Mouse (Mus musculus): ENCODE data around the gene Ctu2.

The Ctu2 gene

DNA sequence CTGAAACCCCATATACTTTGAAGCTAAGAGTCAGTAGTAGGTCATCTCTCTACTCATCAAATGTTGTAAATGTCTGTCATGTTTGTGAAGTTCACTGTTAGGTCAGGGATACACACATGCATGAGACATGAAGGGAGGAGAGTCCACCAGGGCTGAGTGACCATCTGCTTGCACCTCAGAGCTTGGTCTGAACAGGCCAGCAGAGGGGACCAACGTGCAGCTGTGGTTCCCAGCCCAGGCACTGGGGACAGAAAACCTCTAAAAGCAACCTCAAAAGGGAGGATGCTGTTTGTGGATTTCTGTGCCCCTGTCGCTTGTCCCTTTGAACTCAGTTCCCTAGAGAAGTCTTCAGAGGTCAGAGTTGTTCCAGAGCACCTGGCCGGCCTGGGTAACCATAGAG lies 30.7 kb upstream of the Ctu2 start:
- DNase-seq (ENCODE audit: low spot score in 2 of 2) = no peak

DNA sequence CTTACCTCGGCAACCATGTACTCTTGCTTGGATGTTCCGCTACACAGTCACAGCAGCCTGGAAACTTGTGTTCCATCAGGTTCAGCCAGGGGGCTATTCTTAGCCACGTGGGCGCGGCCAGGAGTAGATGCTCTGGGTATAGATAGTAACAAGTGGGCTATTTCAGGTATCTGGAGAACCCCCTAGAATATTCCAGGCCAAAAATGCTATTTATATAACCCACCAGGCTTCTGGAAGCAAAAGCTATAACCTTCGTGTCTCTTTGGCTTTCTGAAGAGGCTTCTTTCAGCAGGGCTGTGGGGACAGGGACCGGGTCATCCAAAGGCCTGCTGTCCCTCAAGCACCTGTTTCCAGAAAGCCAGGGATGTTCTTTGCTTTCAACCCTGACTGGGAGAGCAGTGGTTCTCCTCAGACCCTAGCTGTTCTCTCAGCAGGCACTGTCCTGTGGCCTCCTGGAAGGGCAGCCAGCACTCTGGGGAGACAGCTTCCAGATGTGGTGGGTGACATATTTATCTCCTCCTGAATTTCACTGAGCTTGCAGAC lies 24.7 kb upstream of the Ctu2 start:
- no peak for DNase-seq (ENCODE audit: low spot score in 2 of 2)

DNA sequence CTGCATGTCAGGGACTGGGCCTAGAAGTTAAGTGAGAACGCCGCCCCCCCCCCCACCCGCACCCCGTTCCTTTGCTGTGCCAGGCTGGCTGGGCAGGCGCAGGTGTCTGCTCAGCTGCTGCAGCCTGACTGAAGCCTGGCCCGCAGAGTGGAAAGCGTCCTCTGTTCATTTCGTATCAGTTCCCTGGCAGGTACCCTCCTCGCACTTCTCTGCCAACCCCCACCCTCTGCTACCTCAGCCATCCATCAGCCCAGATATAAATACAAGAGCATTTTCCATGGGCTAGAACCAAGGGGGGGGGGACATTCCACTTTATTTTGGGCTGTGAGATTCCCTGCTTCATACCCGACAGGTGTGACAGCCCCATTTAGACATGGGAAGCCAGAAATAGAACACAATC lies 23.8 kb upstream of the Ctu2 start:
- DNase-seq (ENCODE audit: low spot score in 2 of 2) = no peak

DNA sequence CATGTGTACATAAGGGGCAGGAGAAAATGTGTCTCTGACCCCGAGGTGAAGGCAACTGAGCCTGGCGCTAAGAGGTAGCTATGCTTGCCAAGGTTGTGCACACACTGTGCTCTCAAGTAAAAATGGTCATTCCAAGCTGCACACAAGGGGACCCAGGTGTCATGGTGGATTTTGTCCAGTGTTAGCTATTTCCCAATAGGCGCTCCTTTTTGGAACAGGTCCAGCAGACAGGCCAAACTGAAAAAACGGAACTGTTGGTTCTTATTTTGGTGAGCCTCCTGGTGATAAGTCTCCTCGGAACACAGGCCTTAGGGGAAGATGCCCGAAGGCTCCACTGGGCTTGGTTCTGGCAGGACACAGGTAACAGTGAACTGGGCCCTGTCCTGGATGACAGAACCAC lies 21.5 kb upstream of the Ctu2 start:
- no peak for DNase-seq (ENCODE audit: low spot score in 2 of 2)

DNA sequence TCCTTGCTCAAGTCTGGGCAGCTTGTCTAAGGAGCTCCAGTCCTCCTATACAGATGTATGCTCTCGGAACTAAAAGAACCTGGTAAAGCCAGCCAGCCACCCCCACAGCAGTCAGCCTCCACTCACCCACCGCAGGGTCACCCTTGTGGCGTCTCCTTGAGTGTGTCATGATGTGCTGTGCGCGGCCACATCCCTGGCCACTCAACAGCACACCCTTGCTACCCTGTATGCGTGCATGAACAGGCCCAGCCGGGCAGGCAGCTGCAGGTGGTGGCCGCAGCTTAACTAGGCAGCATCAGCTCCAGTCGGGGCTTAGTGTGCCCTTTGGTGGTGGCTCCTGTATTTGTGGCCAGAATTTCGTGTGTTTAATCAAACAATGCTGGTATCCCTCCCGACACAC lies 18.8 kb upstream of the Ctu2 start:
- no peak for DNase-seq (ENCODE audit: low spot score in 2 of 2)

DNA sequence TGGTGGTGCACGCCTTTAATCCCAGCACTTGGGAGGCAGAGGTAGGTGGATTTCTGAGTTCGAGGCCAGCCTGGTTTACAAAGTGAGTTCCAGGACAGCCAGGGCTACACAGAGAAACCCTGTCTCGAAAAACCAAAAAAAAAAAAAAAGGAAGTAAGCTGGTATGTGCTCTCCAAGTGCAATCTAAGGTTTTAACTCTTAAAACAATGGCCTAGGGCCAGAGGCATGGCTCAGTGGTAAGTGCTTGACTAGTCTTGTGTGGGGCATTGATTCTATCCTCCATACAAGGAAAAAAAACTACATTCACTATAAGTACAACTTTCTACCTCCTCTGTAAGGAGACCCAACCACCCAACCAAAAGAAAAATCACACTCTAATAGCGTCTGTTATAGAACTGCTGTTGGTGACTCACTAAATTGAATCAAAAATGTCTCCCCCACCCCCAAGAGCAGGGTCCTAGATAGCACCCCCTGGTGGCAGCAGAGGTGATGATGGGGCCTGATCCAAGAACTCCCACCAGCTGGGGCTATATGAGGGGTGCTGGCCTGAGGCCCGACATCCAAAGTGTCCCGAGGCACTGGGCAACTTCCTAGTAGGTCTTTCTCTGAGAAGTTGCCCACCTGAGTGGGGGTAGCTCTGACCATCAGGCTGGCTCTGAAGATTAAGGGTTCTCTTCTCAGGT lies 16.6 kb upstream of the Ctu2 start:
- DNase-seq (ENCODE audit: low spot score in 2 of 2) = no peak

DNA sequence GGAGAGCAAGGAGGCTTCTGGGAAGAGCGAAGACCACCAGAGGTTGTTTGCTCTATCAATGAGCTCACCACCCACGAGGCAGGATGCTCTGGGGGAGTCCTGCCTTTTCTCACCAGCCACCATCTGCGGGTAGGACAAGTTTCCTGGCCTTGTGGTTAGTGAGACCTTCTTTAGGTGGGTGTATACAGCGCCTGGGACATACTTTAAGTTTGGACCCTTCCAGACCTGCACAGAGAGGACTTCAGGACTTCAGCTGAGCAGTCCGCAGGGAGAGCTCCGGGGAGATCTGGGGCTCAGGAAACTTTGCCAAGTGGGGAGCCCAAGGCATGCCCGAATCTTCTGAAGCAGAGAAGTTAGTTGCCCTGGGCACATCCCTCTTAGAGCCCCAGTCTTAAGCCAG lies 16.0 kb upstream of the Ctu2 start:
- DNase-seq (ENCODE audit: low spot score in 2 of 2) = no peak

DNA sequence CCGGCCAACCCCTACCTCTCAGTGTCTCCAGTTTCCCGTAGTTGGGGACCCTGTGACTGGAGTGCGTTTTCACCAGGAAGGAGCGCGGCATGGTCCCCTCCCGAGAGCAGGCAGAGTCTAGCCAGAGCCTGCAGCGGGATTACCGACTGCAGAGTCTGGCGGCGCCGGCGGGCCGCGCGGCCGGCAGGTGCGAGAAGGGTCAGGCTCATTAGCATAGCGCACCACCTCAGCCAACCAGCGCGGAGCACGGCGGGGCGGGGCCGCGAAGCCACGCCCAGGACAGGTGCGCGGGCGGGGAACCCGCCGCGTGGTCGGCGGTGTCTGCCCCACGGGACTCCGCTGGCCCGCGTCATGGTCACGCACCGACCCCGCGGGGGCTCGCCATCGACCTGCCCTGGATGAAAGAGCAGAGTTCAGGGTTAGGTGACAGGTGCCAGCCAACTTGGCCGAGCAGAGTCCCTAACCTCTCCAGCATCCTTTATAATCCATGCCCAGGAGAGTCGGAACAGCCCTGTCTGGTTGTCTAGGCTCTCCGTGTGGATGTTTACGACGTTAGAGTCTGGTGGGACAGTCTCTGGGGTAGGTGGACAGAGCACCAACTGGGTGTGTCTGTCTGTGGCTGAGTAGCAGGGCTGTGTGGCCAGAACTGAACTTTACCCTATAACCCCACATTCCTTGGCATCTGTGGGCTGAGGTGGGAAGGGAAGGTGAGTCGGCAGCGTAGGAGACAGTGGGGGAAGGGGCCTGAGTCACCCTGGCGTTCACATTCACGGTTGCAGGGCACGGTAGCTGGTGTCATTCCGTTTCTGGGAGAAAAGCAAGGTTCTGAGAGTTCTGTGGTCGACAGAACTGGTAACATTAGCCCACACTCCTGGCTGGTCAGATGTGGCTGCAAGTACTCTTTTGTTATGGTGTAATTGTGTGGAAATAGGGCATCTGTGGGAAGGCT lies 15.1 kb upstream of the Ctu2 start, which contains the start of gene Snai3:
Snai3 (minus strand) TSS at position 210 of the 949 bp plus-strand sequence.
- no peak for DNase-seq (ENCODE audit: low spot score in 2 of 2)

DNA sequence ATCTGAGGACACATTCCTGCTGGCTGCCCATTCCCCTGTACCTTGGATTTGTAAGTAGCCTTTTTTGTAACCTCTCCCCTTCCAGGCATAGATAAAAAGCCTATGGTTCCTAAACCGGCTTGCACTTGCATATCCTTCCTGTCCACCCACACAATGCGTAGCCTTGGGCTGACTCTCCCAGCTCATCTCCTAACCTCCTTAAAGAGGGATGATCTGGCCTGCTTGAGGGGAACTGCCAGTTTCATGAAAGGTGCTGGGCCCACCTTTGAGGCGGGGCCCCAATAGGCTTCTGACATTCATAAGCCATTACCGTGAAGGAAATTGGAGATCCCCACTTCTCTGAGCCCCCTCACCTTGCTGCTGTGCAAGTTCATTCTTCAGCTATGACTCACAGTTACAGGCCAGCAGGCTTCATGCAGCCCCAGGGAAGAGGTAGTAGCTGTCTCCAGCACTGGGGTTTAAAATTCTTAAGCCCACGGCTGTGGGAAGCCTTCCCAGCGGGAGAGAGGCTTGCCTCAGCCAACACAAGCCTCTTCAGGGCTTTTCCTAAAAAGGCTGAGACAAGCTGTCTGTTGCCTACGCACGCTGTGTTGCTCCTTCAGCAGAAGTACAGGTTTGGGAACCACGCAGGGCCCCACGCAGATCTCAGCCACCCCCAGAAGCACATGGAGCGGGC lies 14.3 kb upstream of the Ctu2 start:
- no peak for DNase-seq (ENCODE audit: low spot score in 2 of 2)

DNA sequence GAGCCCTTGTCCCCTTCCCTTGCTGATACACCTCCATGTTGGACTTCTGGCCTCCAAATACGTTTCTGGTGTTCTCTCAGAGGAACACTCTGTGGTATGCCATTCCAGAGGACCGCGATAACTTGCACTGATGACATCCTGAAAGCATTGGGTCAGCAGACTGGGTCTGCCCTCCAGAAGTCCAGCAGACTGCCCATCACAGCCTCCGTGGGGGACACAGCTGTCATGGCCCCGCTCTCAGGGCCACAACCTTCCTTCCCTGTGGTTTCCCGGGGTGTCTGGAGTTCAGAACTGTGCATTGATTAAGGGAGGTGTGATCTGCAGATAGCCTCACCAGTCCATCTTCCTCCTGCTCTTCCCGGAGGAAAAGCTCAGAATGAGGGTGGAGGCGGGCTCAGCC lies 13.4 kb upstream of the Ctu2 start:
- no peak for DNase-seq (ENCODE audit: low spot score in 2 of 2)

DNA sequence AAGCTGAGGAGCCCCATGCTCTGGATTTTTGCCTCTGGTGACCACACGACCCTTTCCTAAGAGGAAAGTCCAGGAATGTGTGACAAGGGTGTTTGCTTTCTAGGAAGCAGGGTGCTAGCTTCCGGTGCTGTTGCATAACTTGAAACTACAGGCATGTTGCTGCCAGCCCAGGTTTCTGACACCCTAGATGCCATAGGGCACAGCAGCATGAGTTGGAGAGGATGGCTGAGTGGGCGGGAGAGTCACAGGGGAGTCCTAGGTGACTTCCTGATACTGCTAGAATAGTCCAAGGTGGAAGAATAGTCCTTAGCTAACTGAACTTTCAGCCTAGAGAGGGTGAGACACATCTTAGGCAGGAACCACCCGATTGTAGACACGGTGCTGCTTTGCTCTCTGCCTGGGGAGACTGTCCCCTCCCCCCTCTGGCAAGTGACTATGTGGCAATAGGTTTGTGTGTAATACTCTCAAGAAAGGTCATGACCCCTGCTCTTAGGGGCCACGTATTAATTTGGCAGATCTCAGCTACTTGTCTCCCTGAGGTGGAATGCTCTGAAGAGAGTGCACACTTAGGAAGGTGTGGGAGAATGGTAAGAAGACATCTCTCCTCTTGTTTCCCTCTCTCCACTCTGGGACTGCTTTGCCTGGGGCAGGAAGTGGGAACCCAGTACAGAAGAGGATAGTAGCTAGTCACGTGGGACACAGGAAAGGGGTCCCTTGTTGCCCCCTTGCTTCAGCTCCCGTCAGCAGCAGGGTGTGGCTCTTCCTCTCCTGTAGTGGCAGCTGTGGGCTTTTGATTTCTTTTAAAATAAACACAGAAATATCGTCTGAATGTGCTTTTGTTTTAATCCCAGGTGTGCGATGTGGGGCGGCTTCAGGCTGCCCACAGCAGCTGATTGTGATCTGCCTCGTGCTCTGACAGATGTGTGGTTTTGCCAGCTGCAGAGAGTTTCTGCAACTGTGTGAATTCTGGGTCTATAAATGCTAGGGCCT lies 12.0 kb upstream of the Ctu2 start:
- no peak for DNase-seq (ENCODE audit: low spot score in 2 of 2)

DNA sequence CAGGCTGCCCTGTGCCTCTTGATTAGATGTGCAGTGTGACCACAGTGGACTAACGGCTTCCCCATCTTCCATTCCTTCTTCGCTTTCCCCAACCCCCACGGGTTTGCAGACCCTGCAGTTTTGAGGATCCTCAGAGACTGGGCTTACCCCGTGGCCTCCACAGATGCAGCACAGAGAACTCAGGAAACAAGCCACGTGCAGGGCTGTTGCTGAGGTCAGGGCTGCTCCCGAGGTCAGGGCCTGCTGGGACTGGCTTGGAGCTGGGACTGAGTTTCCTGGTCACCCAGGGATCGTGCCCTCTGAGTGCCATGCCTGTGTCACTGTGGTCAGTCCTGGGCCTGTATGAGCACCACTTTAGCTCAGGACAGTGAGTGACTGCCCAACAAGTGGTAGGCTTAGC lies 11.0 kb upstream of the Ctu2 start:
- DNase-seq (ENCODE audit: low spot score in 2 of 2) = no peak

DNA sequence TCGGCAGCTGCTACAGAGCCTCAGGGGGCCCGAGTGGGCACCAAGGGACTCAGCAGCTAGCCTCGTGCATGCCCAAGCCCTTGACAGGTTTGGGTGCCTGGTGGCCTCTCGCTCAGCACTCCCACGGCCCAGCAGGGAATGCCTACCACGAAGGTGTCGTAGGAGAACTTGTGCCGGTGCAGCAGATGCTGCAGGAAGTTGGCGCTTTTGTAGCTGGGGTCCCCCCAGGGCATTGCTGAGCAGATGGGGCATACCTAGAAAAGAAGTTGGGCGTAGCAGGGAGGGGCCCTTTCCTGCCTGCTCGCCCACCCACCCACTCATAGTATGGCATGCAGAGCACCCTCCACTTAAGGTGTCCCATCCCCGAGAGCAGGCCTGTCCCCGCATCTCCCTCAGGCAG lies 8.1 kb upstream of the Ctu2 start:
- no peak for DNase-seq (ENCODE audit: low spot score in 2 of 2)

DNA sequence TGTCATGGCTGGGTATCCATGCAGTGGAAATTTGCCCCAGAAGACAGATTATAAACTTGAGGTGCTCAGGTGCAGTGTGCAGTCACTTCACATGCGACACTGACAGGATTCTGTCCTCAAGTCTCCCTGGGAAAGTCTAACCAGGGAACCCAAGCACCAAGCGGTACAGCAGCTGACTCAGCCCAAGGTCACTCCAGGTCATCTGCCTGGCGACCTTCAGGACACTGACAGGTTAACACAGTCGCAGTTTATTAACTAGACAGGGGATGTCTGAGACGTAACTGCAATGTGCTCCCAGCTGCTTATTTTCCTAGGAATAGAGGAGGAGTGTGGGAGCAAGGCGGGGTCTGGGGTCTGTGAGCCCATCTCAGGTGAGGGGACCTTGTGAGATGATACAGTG lies 6.5 kb upstream of the Ctu2 start:
- DNase-seq (ENCODE audit: low spot score in 2 of 2) = no peak

DNA sequence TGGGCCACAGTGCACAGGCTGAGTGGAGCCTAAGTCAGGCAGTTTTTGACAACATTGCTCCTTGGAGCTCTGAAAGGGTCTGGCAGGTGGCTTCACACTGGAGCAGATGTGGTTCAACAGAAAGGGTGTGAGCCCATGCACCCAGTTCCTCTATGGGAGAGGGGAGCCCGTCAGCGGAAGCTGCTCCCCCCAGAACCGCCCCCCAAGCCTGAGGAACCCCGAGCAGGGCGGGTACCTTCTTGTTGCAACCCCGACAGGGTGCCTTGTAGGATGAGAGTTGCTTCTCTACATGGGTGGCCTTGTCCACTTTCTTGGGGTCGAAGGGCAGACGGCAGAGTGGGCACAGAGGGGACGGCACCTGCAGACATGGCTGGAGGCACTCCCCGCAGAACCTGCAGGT lies 6.0 kb upstream of the Ctu2 start:
- DNase-seq (ENCODE audit: low spot score in 2 of 2) = no peak

DNA sequence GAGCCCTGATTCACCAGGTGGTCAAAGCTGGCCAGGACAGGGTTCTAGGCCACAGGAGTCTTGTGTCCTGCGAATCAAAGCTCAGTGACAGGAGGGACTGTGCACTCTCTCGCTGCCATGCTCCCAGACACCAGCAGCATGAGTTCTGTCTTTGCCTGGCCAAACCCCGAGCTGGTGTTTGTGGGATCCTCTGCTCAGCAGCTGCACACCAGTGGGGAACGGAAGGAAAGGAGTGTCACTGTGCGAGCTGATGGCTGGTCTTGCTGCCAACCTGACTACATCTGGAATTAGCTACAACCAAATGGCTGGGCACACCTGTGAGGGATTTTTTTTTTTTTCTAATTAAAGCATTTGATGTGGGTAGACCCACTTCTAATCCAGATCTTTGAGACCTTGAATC lies 5.3 kb upstream of the Ctu2 start:
- DNase-seq (ENCODE audit: low spot score in 2 of 2) = no peak

DNA sequence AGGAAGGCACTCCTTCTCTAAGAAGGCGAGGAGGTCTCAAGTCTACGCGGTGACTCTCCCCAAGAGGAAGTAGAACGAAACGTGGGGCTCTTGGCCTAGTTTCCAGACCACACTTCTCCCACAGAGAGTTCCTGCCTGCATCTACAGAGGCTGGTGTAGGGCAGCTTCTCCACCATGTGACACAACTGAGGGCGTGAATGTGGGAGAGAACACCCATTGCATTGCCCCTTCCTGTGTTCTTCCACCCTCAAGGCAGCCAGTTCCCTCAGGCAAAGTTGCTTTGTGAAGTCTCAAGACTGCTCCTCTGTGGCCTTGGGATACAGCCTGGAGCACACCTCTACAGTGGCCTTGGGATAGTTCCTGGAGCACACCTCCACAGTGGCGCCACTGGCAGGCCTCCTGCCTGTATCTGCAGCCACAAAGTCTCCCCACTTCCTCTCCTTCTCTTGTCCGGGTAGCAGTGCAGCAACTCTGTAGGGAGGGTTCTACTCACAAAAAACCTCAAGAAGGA lies 2.0 kb upstream of the Ctu2 start:
- DNase-seq (ENCODE audit: low spot score in 2 of 2) = no peak

DNA sequence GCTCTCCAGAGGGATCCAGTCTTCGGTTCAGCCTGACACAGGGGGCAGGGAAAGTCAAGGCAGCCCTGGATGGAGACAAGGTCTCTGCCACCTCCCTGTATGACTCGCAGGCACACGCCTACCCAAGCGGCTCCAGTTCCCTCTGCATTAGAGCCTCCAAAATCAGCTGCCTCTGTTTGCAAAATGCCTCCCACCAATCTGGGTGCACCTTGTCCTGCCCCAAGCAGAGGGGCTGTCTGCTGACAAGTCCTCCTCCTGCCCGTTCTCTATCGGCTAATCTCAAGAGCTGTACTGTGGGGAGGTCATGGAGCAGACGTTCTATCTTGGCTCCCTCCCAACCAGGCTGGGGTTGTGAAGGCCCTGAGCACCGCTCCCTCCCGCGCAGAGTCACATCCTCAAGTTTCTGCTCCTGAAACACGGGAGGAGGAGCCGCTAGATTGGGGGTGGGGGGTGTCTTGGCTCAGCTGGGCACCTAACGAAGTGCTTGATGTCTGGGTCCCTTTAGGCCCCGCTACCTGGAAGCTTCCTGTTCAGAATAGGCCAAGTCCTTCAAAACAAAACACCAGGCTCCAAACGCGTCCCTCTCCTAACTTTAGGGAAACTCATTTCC lies 887 bp upstream of the Ctu2 start:
- DNase-seq (ENCODE audit: low spot score in 2 of 2) = no peak

DNA sequence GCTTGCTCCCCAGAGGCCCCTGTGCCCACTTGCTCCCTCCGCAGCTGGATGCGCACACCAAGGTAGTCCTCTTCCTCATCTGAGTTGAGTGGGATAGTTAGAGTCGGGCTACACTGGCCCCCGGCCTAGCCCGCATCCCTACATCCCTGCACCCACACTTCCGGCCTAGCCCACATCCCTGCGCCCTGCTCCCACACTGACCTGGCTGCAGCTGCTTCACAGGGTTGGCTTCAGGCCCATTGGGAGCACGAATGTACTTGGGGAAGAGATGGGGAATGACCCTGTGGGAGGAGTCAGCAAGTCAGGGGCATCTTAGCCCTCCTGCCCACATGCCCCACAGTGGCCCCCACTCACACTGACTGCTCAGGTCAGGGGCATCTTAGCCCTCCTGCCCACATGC lies 6.5 kb downstream of the Ctu2 start:
- no peak for DNase-seq (ENCODE audit: low spot score in 2 of 2)

DNA sequence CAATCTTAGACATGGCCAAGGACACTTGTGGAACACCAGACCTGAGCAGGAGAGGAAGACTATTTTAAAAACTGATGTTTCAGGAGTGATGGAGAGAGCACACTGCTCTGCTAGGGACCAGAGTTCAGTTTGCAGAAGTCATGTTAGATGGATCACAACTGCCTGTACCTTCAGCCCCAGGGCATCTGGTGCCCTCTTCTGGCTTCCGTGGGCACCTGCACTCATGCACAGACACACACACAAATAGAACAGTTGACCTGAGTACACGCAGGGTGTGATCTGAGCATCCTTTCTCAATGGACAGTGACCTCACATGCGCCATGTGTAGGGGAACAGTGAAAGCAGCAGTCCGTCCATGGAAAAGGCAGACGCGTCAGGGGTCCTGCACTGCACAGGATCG lies 7.9 kb downstream of the Ctu2 start:
- DNase-seq (ENCODE audit: low spot score in 2 of 2) = no peak

DNA sequence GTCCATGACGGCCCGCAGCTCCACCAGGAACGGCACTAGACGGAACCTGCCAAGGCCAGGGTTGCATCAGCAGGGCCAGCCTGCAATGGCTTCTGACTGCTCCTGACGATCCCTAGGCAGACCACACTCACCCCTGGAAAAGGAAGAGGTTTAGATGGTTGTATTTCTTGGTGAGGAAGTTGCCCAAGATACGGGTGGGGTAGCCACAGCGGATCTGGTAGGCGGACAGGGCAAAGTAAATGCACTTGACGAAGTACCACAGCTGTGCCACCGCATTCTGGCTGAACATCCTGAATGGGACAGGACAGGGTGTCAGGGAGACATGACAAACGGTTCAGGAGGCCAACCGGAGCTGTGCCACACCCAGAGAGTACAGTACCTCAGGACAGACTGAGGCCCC lies 8.9 kb downstream of the Ctu2 start:
- DNase-seq (ENCODE audit: low spot score in 2 of 2) = no peak

All from cerebellum, postnatal 4 days (tissue).